Mouse (Mus musculus) gastrocnemius, postnatal 25 days (tissue): ENCODE data around the gene Meis1. TPM values are rescaled to one million over a fixed set of nuclear protein-coding genes. Genes with fewer than 3 reads are reported as not detected.

ENCODE experiments used
- DNase-seq: peaks from one replicate; pipeline ENCODE4 v3.0.0; 2022
- total RNA-seq, 2 experiments: library from RNA; stranded (reverse); gene quantifications; 1 replicate in 1 of 2; 2 replicates in 1 of 2; pipeline ENCODE4 v1.2.3; 2021

Gene Meis1
- total RNA-seq, 2 experiments from 2014 or later = 2.7 to 4.0 TPM

GRCm38 (mm10) chr11:18948600-18949295, 70.0 kb downstream of the Meis1 start:
- DNase-seq = no peak

- no peak for DNase-seq
Measured at GRCm38 (mm10) chr11:18947434-18947833, 71.4 kb downstream of the Meis1 start.

GRCm38 (mm10) chr11:18945778-18946177, 73.0 kb downstream of the Meis1 start:
- no peak for DNase-seq

GRCm38 (mm10) chr11:18944972-18945625, 73.7 kb downstream of the Meis1 start:
- no peak for DNase-seq

- DNase-seq = no peak
Measured at GRCm38 (mm10) chr11:18944209-18944608, 74.6 kb downstream of the Meis1 start.

- DNase-seq = no peak
Measured at GRCm38 (mm10) chr11:18942990-18943389, 75.8 kb downstream of the Meis1 start.

- DNase-seq = no peak
Measured at GRCm38 (mm10) chr11:18940916-18941315, 77.9 kb downstream of the Meis1 start.

- no peak for DNase-seq
Measured at GRCm38 (mm10) chr11:18934921-18935320, 83.9 kb downstream of the Meis1 start.

- DNase-seq = no peak
Measured at GRCm38 (mm10) chr11:18931001-18931874, 87.5 kb downstream of the Meis1 start.

- DNase-seq = no peak
Measured at GRCm38 (mm10) chr11:18929779-18930728, 88.7 kb downstream of the Meis1 start.

GRCm38 (mm10) chr11:18927351-18927750, 91.4 kb downstream of the Meis1 start:
- no peak for DNase-seq

- DNase-seq = no peak
Measured at GRCm38 (mm10) chr11:18926798-18927197, 92.0 kb downstream of the Meis1 start.

GRCm38 (mm10) chr11:18924583-18925334, 94.0 kb downstream of the Meis1 start:
- DNase-seq = no peak

GRCm38 (mm10) chr11:18923274-18923673, 95.5 kb downstream of the Meis1 start:
- no peak for DNase-seq

GRCm38 (mm10) chr11:18920651-18921050, 98.1 kb downstream of the Meis1 start:
- no peak for DNase-seq

- no peak for DNase-seq
Measured at GRCm38 (mm10) chr11:18919162-18919762, 99.5 kb downstream of the Meis1 start.

GRCm38 (mm10) chr11:18917887-18918286, 100.9 kb downstream of the Meis1 start:
- DNase-seq = no peak

GRCm38 (mm10) chr11:18913251-18913650, 105.5 kb downstream of the Meis1 start:
- DNase-seq = no peak

- DNase-seq = no peak
Measured at GRCm38 (mm10) chr11:18912311-18913019, 106.3 kb downstream of the Meis1 start.

GRCm38 (mm10) chr11:18906866-18907265, 111.9 kb downstream of the Meis1 start:
- DNase-seq = no peak
